Mouse (Mus musculus) ES-E14 (cell line): ENCODE results near the gene Agbl5. TPM values are rescaled to one million over a fixed set of nuclear protein-coding genes. Genes with fewer than 3 reads are reported as not detected.

Experiments used
- DNase-seq: peaks from one replicate; pipeline ENCODE4 v3.0.0-alpha.2; 2013; ENCODE audit warnings: low read depth, low spot score
- H3K27ac ChIP-seq: 2 replicates; pipeline ENCODE4 v1.5.1; 2012; ENCODE audit warnings: low read depth, mild to moderate bottlenecking, low read length, moderate library complexity, mixed read lengths; ENCODE audit not compliant: poor library complexity, insufficient read depth, severe bottlenecking
- H3K36me3 ChIP-seq: 2 replicates; pipeline ENCODE4 v1.6.1; 2012; ENCODE audit warnings: mild to moderate bottlenecking, low read length, moderate library complexity, mixed read lengths; ENCODE audit not compliant: control insufficient read depth, poor library complexity, insufficient read depth, severe bottlenecking
- H3K4me1 ChIP-seq, 2 experiments: fragments of 150-350 bp in 1 of 2; sonication (generic) in 1 of 2; 2 replicates each; pipeline ENCODE4 v1.6.1; 2012; ENCODE audit warnings: low read length in 2 of 2, mild to moderate bottlenecking in 1 of 2, mixed read lengths in 1 of 2; ENCODE audit not compliant: control insufficient read depth in 2 of 2, insufficient read depth in 2 of 2, poor library complexity in 1 of 2
- H3K4me3 ChIP-seq, 2 experiments: fragments of 150-350 bp in 1 of 2; sonication (generic) in 1 of 2; 2 replicates each; pipeline ENCODE4 v1.5.1; 2012; ENCODE audit warnings: low read length in 2 of 2, low read depth in 1 of 2, mild to moderate bottlenecking in 1 of 2, mixed read lengths in 1 of 2; ENCODE audit not compliant: insufficient read depth in 1 of 2, poor library complexity in 1 of 2, severe bottlenecking in 1 of 2
- H3K9ac ChIP-seq: 2 replicates; pipeline ENCODE4 v1.6.1; 2012; ENCODE audit warnings: low read depth, mild to moderate bottlenecking, low read length, mixed read lengths; ENCODE audit not compliant: poor library complexity, insufficient read depth, severe bottlenecking
- H3K9me3 ChIP-seq: fragments of 150-350 bp; sonication (generic); 2 replicates; pipeline ENCODE4 v1.6.1; 2012; ENCODE audit warnings: low read depth, mild to moderate bottlenecking, low read length; ENCODE audit not compliant: control insufficient read depth, insufficient read depth
- CHD2 ChIP-seq: IDR thresholded peaks from 2 replicates; pipeline ENCODE4 v1.6.1; 2014; ENCODE audit warnings: mild to moderate bottlenecking, low read depth, low read length, inconsistent platforms
- HCFC1 ChIP-seq: IDR thresholded peaks from 2 replicates; pipeline ENCODE4 v1.6.1; 2012; ENCODE audit warnings: low read length, inconsistent platforms, borderline replicate concordance; ENCODE audit not compliant: insufficient read depth
- MAFK ChIP-seq: IDR thresholded peaks from 2 replicates; pipeline ENCODE4 v1.6.1; 2014; ENCODE audit warnings: mild to moderate bottlenecking, low read depth, low read length, inconsistent platforms; ENCODE audit not compliant: insufficient read depth
- ZC3H11A ChIP-seq: IDR thresholded peaks from 2 replicates; pipeline ENCODE4 v1.6.1; 2012; ENCODE audit warnings: low read depth, mild to moderate bottlenecking, inconsistent platforms, low read length, borderline replicate concordance
- ZNF384 ChIP-seq: IDR thresholded peaks from 2 replicates; pipeline ENCODE4 v1.6.1; 2012; ENCODE audit warnings: low read depth, low read length, inconsistent platforms
- in situ Hi-C, 2 experiments: fragments of 600-800 bp; cut with MboI; formaldehyde crosslinking; loops; one replicate each; pipeline ENCODE4 v1.15.1; 2025; ENCODE audit warnings: low sequenced_read_pairs in 2 of 2, inconsistent platforms in 1 of 2; ENCODE audit not compliant: unreplicated experiment in 2 of 2
- total RNA-seq: library from RNA; depleted of rRNA; stranded (reverse); fragments of 300-350 nt; gene quantifications from 2 replicates; pipeline ENCODE4 v1.2.3, GENCODE M21; 2012

The Agbl5 gene
- total RNA-seq, 1 experiment: 17.0 TPM

- Histone ChIP-seq H3K4me1 (peaks cover 0 to 5% of the 10 kb centered on the region in 2 experiments; a peak in 2 of 4 replicates), H3K36me3 (peaks cover 7% of the 10 kb centered on the region), H3K27ac (no peak overlapping the region), H3K4me3 (no peak overlapping the region), H3K9me3 (no peaks in the 10 kb centered on the region), H3K9ac (no peak overlapping the region)
- TF ChIP-seq ZC3H11A: no peak
- TF ChIP-seq HCFC1: no peak
- TF ChIP-seq MAFK: no peak
- TF ChIP-seq CHD2: no peak
- TF ChIP-seq ZNF384: no peak
- no peak for DNase-seq
- in situ Hi-C loops: loop anchor here in 1 of 2 experiments (25.0 kb wide), 1 partner anchor 136 kb away; the partner anchor contains the start of gene Mapre3
Observed at GRCm38 (mm10) chr5:30948620-30949019, 60.1 kb downstream of the Agbl5 start.

GRCm38 (mm10) chr5:30949654-30950326 lies 61.3 kb downstream of the Agbl5 start:
- H3K27ac ChIP-seq: no peak overlapping the region; the same call in 1 of the 2 replicates
- in situ Hi-C loops: loop anchor here in 1 of 2 experiments (25.0 kb wide), 1 partner anchor 137 kb away; the partner anchor contains the start of gene Mapre3

GRCm38 (mm10) chr5:30950451-30950850 lies 62.0 kb downstream of the Agbl5 start:
- no peak overlapping the region for H3K27ac ChIP-seq
- TF ChIP-seq MAFK: no peak
- TF ChIP-seq HCFC1: no peak
- TF ChIP-seq ZNF384: no peak
- no peak for TF ChIP-seq ZC3H11A
- no peak for TF ChIP-seq CHD2
- in situ Hi-C loops: no loop called here

More at GRCm38 (mm10) chr5:30949654-30950326, 61.3 kb downstream of the Agbl5 start:
- H3K4me1 ChIP-seq: peaks cover 0 to 5% of the 10 kb centered on the region in 2 experiments; a peak in 2 of 4 replicates
- H3K4me3 ChIP-seq: peak overlapping the region; percentile 76 to 84
- DNase-seq: peak; percentile 88
- H3K36me3 ChIP-seq: peaks cover 17% of the 10 kb centered on the region
- peak overlapping the region; percentile 87 for H3K9ac ChIP-seq
- H3K9me3 ChIP-seq: no peaks in the 10 kb centered on the region
- TF ChIP-seq MAFK (no peak), CHD2 (no peak), ZC3H11A (no peak), HCFC1 (no peak), ZNF384 (no peak)

GRCm38 (mm10) chr5:30950922-30951321 lies 62.4 kb downstream of the Agbl5 start:
- H3K9me3 ChIP-seq: no peaks in the 10 kb centered on the region
- H3K36me3 ChIP-seq: peaks cover 27% of the 10 kb centered on the region
- no peak overlapping the region for H3K9ac ChIP-seq
- in situ Hi-C loops: no loop called here
- 0 out of 4 replicates have a peak overlapping the region, but pooled peaks of 1 of the 2 experiments have one; percentile 76 for H3K4me3 ChIP-seq
- no peak overlapping the region for H3K27ac ChIP-seq
- peaks cover 0 to 5% of the 10 kb centered on the region in 2 experiments; a peak in 2 of 4 replicates for H3K4me1 ChIP-seq
- DNase-seq: no peak
- TF ChIP-seq ZNF384 (no peak), ZC3H11A (no peak), MAFK (no peak), HCFC1 (no peak), CHD2 (no peak)

More at GRCm38 (mm10) chr5:30950451-30950850, 62.0 kb downstream of the Agbl5 start:
- no peaks in the 10 kb centered on the region for H3K9me3 ChIP-seq
- peaks cover 0 to 5% of the 10 kb centered on the region in 2 experiments; a peak in 2 of 4 replicates for H3K4me1 ChIP-seq
- peaks cover 23% of the 10 kb centered on the region for H3K36me3 ChIP-seq
- no peak for DNase-seq
- H3K9ac ChIP-seq: peak overlapping the region; percentile 87; the same call in 1 of the 2 replicates
- H3K4me3 ChIP-seq: peak overlapping the region; percentile 76 to 84
